Mouse (Mus musculus) E14TG2a.4 (cell line): ENCODE data around the gene Fbxo39.
A peak's percentile ranks its signal among the peaks of the same experiment; 100 is the strongest.

ENCODE experiments used
- H3K27me3 ChIP-seq: 2 replicates; pipeline ENCODE4 v1.6.1; 2014; ENCODE audit warnings: low read length, control low read depth; ENCODE audit not compliant: insufficient read depth
- H3K36me3 ChIP-seq: 2 replicates; pipeline ENCODE4 v1.6.1; 2014; ENCODE audit warnings: low read length, control low read depth; ENCODE audit not compliant: insufficient read depth
- H3K4me1 ChIP-seq: replicated peaks from 2 replicates; pipeline ENCODE4 v1.6.1; 2014; ENCODE audit warnings: low read depth, low read length, control low read depth
- H3K4me3 ChIP-seq: replicated peaks from 2 replicates; pipeline ENCODE4 v1.5.1; 2014; ENCODE audit warnings: mild to moderate bottlenecking, low read length
- H3K9me3 ChIP-seq: 2 replicates; pipeline ENCODE4 v1.6.1; 2014; ENCODE audit warnings: low read length, control low read depth
- CTCF ChIP-seq: conservative IDR thresholded peaks from 2 replicates; pipeline ENCODE4 v1.5.1; 2014; ENCODE audit warnings: low read length
- NANOG ChIP-seq: IDR thresholded peaks from 2 replicates; pipeline ENCODE4 v1.6.1; 2014; ENCODE audit warnings: borderline replicate concordance, low read length, mixed read lengths
- POU5F1 ChIP-seq: IDR thresholded peaks from 2 replicates; pipeline ENCODE4 v1.6.1; 2014; ENCODE audit warnings: low read length, borderline replicate concordance

The Fbxo39 gene

DNA sequence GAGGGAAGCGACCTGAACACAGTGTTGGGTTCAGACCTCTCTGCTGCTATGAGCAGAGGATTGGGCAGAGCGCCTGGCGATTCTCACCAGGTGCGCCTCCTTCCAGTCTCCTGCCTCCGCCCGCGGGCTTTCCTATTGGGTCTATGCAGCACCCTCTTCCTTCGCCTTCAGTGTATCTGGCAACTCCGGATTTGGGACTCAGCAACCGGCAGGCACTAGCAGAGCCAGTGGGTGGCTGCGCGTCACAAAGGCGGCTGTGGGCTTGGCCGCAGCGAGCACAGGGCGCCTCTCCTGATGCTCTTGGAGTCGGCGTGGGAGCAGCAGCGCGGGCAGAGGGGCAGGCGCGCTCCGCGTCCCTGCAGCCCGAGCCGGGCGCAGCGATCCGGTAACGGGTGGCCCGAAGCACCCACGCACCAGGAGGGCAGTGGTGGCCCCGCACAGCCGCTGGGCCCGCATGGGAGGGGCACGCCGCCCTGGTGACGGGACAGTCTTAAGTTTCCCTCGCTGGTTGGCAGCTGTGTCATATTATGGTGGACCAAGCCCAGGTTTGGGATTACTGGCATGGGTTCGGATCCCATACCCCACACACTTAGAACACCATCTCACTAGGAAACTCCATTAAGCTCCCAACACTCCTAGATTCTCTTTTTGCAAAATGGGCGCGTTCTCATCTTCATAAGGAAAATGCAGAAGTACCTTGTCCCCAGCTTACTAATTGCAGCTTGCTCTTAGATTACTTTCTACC, at the start of gene Fbxo39:
Gene Fbxo39, plus strand, starts transcription at position 294 of the 745 bp plus-strand sequence.
- Histone ChIP-seq H3K4me1 (peaks cover 22% of the 10 kb centered on the region), H3K9me3 (no peaks in the 10 kb centered on the region), H3K4me3 (peak within 1 kb of the TSS; percentile 81), H3K27me3 (peaks cover 31% of the 10 kb centered on the region), H3K36me3 (no peaks in the 10 kb centered on the region)
- TF ChIP-seq CTCF = no peak
- TF ChIP-seq POU5F1 = no peak
- TF ChIP-seq NANOG = no peak

DNA sequence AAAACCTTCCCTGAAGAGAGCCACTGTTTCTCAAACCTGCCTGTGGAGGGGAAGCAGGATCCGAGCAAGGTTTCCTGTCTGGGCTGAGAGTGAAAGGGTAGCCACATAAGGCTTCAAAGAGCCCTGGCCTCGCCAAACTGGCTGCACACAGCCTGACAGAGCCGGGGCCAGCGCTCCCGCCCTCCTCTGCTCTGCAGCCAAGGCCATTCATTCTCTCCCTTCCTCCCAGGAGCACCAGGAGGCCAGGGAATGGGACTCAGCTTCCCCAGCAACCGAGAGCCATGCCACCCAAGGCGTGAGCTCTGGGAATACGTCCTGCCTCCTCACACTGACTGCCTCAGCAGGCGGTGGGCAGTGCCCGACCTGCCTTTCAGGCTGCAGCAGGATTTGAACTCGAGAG, 48.8 kb upstream of the Fbxo39 start:
- Histone ChIP-seq H3K4me3 (peak overlapping the region; percentile 80), H3K27me3 (peaks cover 63% of the 10 kb centered on the region), H3K36me3 (no peaks in the 10 kb centered on the region; the same call in 1 of the 2 replicates), H3K9me3 (no peaks in the 10 kb centered on the region), H3K4me1 (peaks cover 35% of the 10 kb centered on the region)
- TF ChIP-seq NANOG = no peak
- no peak for TF ChIP-seq POU5F1
- no peak for TF ChIP-seq CTCF

DNA sequence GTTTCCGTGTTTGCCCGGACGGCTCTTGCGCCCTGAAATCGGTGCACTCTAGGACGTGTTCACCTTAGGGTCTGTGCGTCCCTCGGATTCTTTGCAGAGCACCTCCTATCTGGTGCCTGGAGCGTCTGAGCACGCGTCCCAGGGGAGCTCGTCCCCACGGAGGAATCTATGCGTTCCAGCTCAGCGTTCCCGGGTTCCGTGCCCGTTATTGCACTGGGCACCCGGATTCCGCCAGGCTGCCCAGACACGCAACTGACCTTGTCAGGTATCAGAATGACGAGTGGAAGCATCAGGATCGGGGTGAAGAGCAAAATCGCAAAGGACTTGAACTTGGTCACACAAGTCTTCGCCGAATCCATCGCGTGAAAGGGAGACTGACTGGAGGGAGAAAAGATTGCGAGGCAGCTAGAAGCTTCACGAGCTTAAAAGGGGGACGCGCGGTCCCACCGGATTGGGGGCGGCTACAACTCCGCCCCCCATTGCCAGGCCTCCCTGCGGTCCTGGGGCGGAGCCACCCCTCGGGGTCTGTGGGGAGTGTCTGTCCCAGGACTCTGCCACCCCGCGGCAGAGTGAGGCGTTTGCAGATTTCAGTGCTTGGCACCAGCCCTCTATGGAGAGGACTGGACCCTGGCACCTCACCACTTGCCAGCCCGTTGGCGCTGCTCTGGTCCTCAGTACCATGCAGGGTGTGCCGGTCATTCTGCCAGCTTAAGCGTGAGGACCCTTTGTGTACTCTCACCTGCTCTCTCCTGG, 47.9 kb upstream of the Fbxo39 start:
- Histone ChIP-seq H3K9me3 (no peaks in the 10 kb centered on the region), H3K4me1 (peaks cover 41% of the 10 kb centered on the region), H3K36me3 (no peaks in the 10 kb centered on the region; the same call in 1 of the 2 replicates), H3K4me3 (peak overlapping the region; percentile 80), H3K27me3 (peaks cover 66% of the 10 kb centered on the region)
- TF ChIP-seq POU5F1 = no peak
- no peak for TF ChIP-seq CTCF
- TF ChIP-seq NANOG = no peak

DNA sequence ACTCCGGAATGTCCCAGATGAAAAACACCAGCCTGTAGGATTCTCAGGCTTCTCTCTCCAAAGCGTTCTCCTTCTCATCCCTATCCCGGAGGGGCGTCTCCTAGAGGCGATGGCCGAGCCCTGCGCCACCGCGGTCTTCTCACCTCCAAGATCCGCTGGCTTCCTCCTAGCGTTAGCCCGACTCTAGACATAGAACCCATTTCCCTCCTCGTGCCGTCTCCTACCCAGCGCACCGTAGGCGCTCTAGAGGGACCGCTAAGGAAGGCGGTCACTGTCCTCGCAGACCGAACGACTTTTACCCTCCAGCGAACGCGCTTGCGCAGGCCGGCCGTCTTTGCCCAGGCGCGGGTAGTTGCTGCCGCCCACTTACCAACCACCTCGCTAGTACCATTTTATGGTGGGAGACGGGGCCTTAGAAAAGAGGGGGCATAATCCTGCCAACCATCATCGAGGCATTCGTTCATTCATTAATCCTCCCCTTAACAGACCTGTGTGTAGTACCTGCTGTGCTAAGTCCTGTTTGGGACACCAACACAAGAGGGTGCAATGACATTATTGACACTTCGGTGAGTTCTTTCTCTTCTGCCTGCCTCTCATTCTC, 47.2 kb upstream of the Fbxo39 start, which contains the start of gene Slc13a5:
Gene Slc13a5, minus strand, starts transcription at position 263 of the 601 bp plus-strand sequence.
- Histone ChIP-seq H3K27me3 (peaks cover 63% of the 10 kb centered on the region), H3K4me3 (peak within 1 kb of the TSS; percentile 80), H3K9me3 (no peaks in the 10 kb centered on the region), H3K4me1 (peaks cover 45% of the 10 kb centered on the region), H3K36me3 (no peaks in the 10 kb centered on the region)
- TF ChIP-seq NANOG = no peak
- no peak for TF ChIP-seq POU5F1
- TF ChIP-seq CTCF = no peak

DNA sequence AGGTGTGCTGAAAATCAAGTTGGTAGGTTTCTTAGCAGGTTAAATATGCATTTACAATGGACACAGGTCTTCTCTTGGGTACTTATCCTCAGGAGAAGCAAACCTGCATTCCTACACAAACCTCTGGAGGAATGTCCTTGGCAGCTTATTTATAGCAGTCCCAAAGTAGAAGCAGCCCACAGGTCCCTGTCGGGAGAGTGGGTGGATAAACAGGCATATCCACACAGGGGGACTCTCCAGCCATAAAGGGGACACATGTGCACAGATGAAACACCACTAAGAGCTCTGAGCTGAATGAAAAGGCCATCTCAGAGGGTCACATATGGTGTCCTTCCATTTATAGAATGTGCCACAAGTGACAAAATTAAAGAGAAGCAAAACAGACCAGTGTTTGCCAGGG, 42.5 kb upstream of the Fbxo39 start:
- Histone ChIP-seq H3K36me3 (no peaks in the 10 kb centered on the region), H3K4me1 (peaks cover 23% of the 10 kb centered on the region), H3K9me3 (no peaks in the 10 kb centered on the region; the same call in 1 of the 2 replicates), H3K27me3 (peaks cover 24% of the 10 kb centered on the region), H3K4me3 (no peak overlapping the region)
- TF ChIP-seq CTCF = no peak

DNA sequence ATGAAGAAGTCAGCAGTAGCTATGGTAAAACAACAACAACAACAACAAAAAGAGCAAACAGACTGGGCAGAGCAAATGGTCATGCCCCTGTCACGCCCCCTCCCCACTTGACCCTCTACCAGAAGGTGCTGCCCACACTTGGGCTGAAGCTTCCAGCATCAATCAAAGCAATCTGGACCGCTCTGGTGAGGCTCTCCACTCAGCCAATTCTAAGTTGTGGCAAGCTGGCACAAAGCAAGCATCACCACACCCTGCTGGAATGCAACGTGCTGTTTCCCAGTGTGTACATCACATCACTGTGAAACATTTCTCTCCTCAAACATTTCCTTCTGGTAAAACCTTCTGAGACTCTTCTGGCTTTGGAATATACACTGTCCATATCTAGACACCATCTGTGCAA, 40.9 kb upstream of the Fbxo39 start:
- Histone ChIP-seq H3K36me3 (no peaks in the 10 kb centered on the region), H3K4me1 (peaks cover 10% of the 10 kb centered on the region; the same call in 1 of the 2 replicates), H3K4me3 (no peak overlapping the region), H3K27me3 (peaks cover 8% of the 10 kb centered on the region), H3K9me3 (no peaks in the 10 kb centered on the region; the same call in 1 of the 2 replicates)
- TF ChIP-seq NANOG = no peak
- no peak for TF ChIP-seq CTCF
- TF ChIP-seq POU5F1 = no peak

DNA sequence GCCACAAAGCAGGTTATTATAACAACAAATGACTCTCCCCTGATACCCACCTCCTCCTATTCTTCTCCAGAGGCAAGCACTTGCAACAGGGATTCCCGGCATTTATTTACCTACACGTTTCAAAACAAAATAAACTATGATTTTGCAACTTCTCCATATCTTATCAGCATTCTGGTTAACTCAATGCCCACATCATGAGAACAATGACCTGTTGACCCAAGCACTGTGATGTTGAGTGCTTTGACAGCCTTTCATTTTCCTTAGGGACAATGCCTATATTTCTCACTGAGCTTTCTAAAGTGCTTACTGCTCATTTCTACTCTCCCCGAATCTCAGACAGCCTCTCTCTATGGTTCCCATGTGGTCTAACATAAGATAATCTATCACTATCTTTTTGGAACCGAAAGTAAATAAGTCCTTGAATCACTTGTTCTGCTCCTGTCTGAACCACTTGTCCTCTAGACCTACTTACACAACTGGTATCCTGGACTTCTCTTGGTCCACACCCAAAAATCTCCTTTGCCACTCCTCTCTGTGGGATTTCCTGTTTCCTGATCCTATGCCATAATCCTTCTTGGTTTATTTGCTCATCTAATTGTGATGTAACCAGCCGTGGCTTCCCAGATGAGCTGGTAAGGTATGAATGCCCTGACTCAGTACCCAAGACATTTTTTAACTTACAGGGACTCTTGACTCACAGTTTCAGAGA, 32.9 kb upstream of the Fbxo39 start:
- H3K4me1 ChIP-seq = peaks cover 32% of the 10 kb centered on the region
- no peaks in the 10 kb centered on the region for H3K27me3 ChIP-seq
- no peaks in the 10 kb centered on the region for H3K36me3 ChIP-seq
- H3K4me3 ChIP-seq = no peak overlapping the region
- TF ChIP-seq CTCF = no peak
- TF ChIP-seq POU5F1 = no peak
- no peak for TF ChIP-seq NANOG
- peaks cover 5% of the 10 kb centered on the region; the same call in 1 of the 2 replicates for H3K9me3 ChIP-seq
